Mouse (Mus musculus) olfactory bulb, adult 2 months (tissue): ENCODE data around the gene Dph5. TPM values are rescaled to one million over a fixed set of nuclear protein-coding genes. Genes with fewer than 3 reads are reported as not detected.

Source experiments
- H3K27ac ChIP-seq: fragments of 200-500 bp; 2 replicates; pipeline ENCODE4 v1.5.1; 2012; ENCODE audit warnings: low read depth, low read length; ENCODE audit not compliant: insufficient read depth
- H3K4me1 ChIP-seq: fragments of 200-500 bp; 2 replicates; pipeline ENCODE4 v1.6.1; 2012; ENCODE audit warnings: low read length; ENCODE audit not compliant: control insufficient read depth, insufficient read depth
- H3K4me3 ChIP-seq: fragments of 200-500 bp; 2 replicates; pipeline ENCODE4 v1.5.1; 2012; ENCODE audit warnings: mild to moderate bottlenecking, low read depth, low read length, moderate library complexity; ENCODE audit not compliant: insufficient read depth
- CTCF ChIP-seq: fragments of 200-500 bp; IDR thresholded peaks from 2 replicates; pipeline ENCODE4 v1.5.1; 2012; ENCODE audit warnings: low read depth, mild to moderate bottlenecking, low read length, moderate library complexity; ENCODE audit not compliant: insufficient read depth
- POLR2A ChIP-seq: fragments of 200-500 bp; IDR thresholded peaks from 2 replicates; pipeline ENCODE4 v1.6.1; 2012; ENCODE audit warnings: mild to moderate bottlenecking, low read depth, low read length, moderate library complexity; ENCODE audit not compliant: insufficient read depth
- WGBS: fragments of 180-500 bp; shearing (Covaris S2); methylation state at CpG from one replicate; pipeline ENCODE4 v1.1.7; 2018; 5-methylcytosine and 5-hydroxymethylcytosine counted together
- polyA plus RNA-seq: library from polyadenylated mRNA; stranded (reverse); fragments of >200 nt; gene quantifications from 2 replicates; pipeline ENCODE4 v1.2.4, GENCODE M21; 2012; ENCODE audit warnings: low replicate concordance; ENCODE audit not compliant: missing spikeins, insufficient read depth, insufficient read length

The Dph5 gene
- polyA plus RNA-seq, 1 experiment, result not detected

GRCm38 (mm10) chr3:115944376-115944775 is 56.7 kb downstream of the Dph5 start:
- H3K4me3 ChIP-seq, result no peak overlapping the region
- H3K27ac ChIP-seq, result no peak overlapping the region
- no peaks in the 10 kb centered on the region for H3K4me1 ChIP-seq
- TF ChIP-seq POLR2A (no peak), CTCF (no peak)
- 80% methylated on average over 6 of the region's 6 CpGs for WGBS

GRCm38 (mm10) chr3:115946272-115946671 is 58.6 kb downstream of the Dph5 start:
- H3K4me3 ChIP-seq, result no peak overlapping the region
- WGBS, result 95% methylated on average over 8 of the region's 8 CpGs
- no peaks in the 10 kb centered on the region; the same call in 1 of the 2 replicates for H3K4me1 ChIP-seq
- no peak overlapping the region for H3K27ac ChIP-seq
- TF ChIP-seq CTCF (no peak), POLR2A (no peak)

- no peak for TF ChIP-seq CTCF
- no peak for TF ChIP-seq POLR2A
- WGBS, result 80% methylated on average over 3 of the region's 3 CpGs
- Histone ChIP-seq H3K4me3 (no peak overlapping the region), H3K4me1 (no peaks in the 10 kb centered on the region; the same call in 1 of the 2 replicates), H3K27ac (no peak overlapping the region)
Observed at GRCm38 (mm10) chr3:115949220-115949920, 61.7 kb downstream of the Dph5 start.

- TF ChIP-seq POLR2A (no peak), CTCF (no peak)
- Histone ChIP-seq H3K4me1 (no peaks in the 10 kb centered on the region; the same call in 1 of the 2 replicates), H3K27ac (no peak overlapping the region), H3K4me3 (no peak overlapping the region)
- WGBS, result 62% methylated on average over 6 of the region's 6 CpGs
Observed at GRCm38 (mm10) chr3:115949921-115950877, 62.6 kb downstream of the Dph5 start.

- H3K4me3 ChIP-seq, result no peak overlapping the region
- 76% methylated on average over 3 of the region's 3 CpGs for WGBS
- no peak for TF ChIP-seq CTCF
- TF ChIP-seq POLR2A, result no peak
- no peaks in the 10 kb centered on the region; the same call in 1 of the 2 replicates for H3K4me1 ChIP-seq
- H3K27ac ChIP-seq, result no peak overlapping the region
Observed at GRCm38 (mm10) chr3:115951221-115951620, 63.6 kb downstream of the Dph5 start.

GRCm38 (mm10) chr3:115952356-115952755 is 64.7 kb downstream of the Dph5 start:
- WGBS, result 85% methylated on average over 4 of the region's 4 CpGs
- Histone ChIP-seq H3K27ac (no peak overlapping the region), H3K4me1 (no peaks in the 10 kb centered on the region; the same call in 1 of the 2 replicates), H3K4me3 (no peak overlapping the region)
- TF ChIP-seq POLR2A (no peak), CTCF (no peak)

GRCm38 (mm10) chr3:115953088-115953487 is 65.5 kb downstream of the Dph5 start:
- H3K27ac ChIP-seq, result no peak overlapping the region
- no peak overlapping the region for H3K4me3 ChIP-seq
- no peaks in the 10 kb centered on the region; the same call in 1 of the 2 replicates for H3K4me1 ChIP-seq
- TF ChIP-seq POLR2A (no peak), CTCF (no peak)
- WGBS, result 83% methylated on average over 3 of the region's 3 CpGs

- 94% methylated on average over 7 of the region's 7 CpGs for WGBS
- Histone ChIP-seq H3K4me3 (no peak overlapping the region), H3K27ac (no peak overlapping the region), H3K4me1 (no peaks in the 10 kb centered on the region)
- TF ChIP-seq CTCF, result no peak
- TF ChIP-seq POLR2A, result no peak
Observed at GRCm38 (mm10) chr3:115957223-115957622, 69.6 kb downstream of the Dph5 start.
